Comparison of ENCODE assay signal across 22 mouse cellular contexts in genomic region chr2:178744617-178745016, GRCm38 (mm10).
DNase-seq lines count a peak whose midpoint lies in the region; ATAC-seq and TF ChIP-seq lines count a peak whose summit lies in the region.
"Had no signal": no experiment of that assay in that cellular context is flagged by ENCODE, and none has a peak within 500 bp of the region (broad histone marks: within the 10 kb centered on the region; RNA-seq: fewer than 3 reads in every experiment).

No protein-coding gene starts in this region.

- no peak overlapping the region for H3K4me2 ChIP-seq in forebrain, embryonic 14.5 days (ENCODE audit: low read length)
- no peak overlapping the region for H3K4me2 ChIP-seq in intestine, postnatal 0 days (replicated peaks; ENCODE audit: low read depth)
- H3K4me2 ChIP-seq in intestine, embryonic 15.5 days (replicated peaks): no peak overlapping the region
- H3K4me2 ChIP-seq in midbrain, postnatal 0 days (ENCODE audit: low read depth, low read length, poor library complexity, severe bottlenecking): no peak overlapping the region
- H3K4me2 ChIP-seq in midbrain, embryonic 13.5 days (replicated peaks): no peak overlapping the region
- H3K4me2 ChIP-seq: embryonic facial prominence, embryonic 13.5 days; forebrain, embryonic 13.5 days; heart, embryonic 13.5 days; hindbrain, embryonic 15.5 days had no signal

- H3K9ac ChIP-seq in forebrain, embryonic 14.5 days (ENCODE audit: low read length): no peak overlapping the region
- no peak overlapping the region for H3K9ac ChIP-seq in intestine, postnatal 0 days (ENCODE audit: low read depth, low read length)
- no peak overlapping the region for H3K9ac ChIP-seq in intestine, embryonic 15.5 days
- no peak overlapping the region for H3K9ac ChIP-seq in midbrain, postnatal 0 days (replicated peaks; ENCODE audit: low read length, poor library complexity, severe bottlenecking)
- no peak overlapping the region for H3K9ac ChIP-seq in midbrain, embryonic 13.5 days (replicated peaks)
- H3K9ac ChIP-seq: embryonic facial prominence, embryonic 13.5 days; forebrain, embryonic 13.5 days; heart, embryonic 13.5 days; hindbrain, embryonic 15.5 days had no signal

- no peaks in the 10 kb centered on the region for H3K9me3 ChIP-seq in forebrain, embryonic 14.5 days (replicated peaks; ENCODE audit: control insufficient read depth, low read length)
- no peaks in the 10 kb centered on the region for H3K9me3 ChIP-seq in forebrain, embryonic 10.5 days
- no peaks in the 10 kb centered on the region for H3K9me3 ChIP-seq in intestine, postnatal 0 days (ENCODE audit: control insufficient read depth)
- H3K9me3 ChIP-seq in intestine, embryonic 15.5 days: no peaks in the 10 kb centered on the region
- H3K9me3 ChIP-seq in midbrain, postnatal 0 days (ENCODE audit: low read length): no peaks in the 10 kb centered on the region
- no peaks in the 10 kb centered on the region for H3K9me3 ChIP-seq in midbrain, embryonic 13.5 days
- H3K9me3 ChIP-seq: embryonic facial prominence, embryonic 13.5 days; forebrain, embryonic 13.5 days; heart, embryonic 13.5 days; hindbrain, embryonic 15.5 days had no signal

- no peak for DNase-seq in forebrain, embryonic 14.5 days (ENCODE audit: low spot score)
- DNase-seq in forebrain, embryonic 10.5 days (ENCODE audit: extremely low spot score, low spot score): no peak
- DNase-seq in midbrain, postnatal 0 days (ENCODE audit: low spot score): no peak
- DNase-seq in right cerebral cortex, postnatal 10 days (ENCODE audit: low spot score in 2 of 2): no peak
- DNase-seq: adrenal gland, postnatal 14 days; B cell, adult 2 months; cerebellum, adult 18-20 months; cerebellum, adult 9-11 months; cerebellum, postnatal 36 days; gastrocnemius, postnatal 10 days; heart, adult 18-20 months; heart, postnatal 36 days had no signal

- TF ChIP-seq CTCF in intestine, postnatal 0 days (IDR thresholded peaks at IDR 0.05; ENCODE audit: low read depth): peak; percentile 29; the same call in 1 of the 2 replicates
- TF ChIP-seq CTCF in midbrain, postnatal 0 days (IDR thresholded peaks at IDR 0.05): peak; percentile 48

- WGBS in forebrain, embryonic 14.5 days: 75% methylated on average over 4 of the region's 4 CpGs
- 80% methylated on average over 4 of the region's 4 CpGs for WGBS in forebrain, embryonic 10.5 days
- WGBS in intestine, postnatal 0 days: 54% methylated on average over 4 of the region's 4 CpGs
- 62% methylated on average over 4 of the region's 4 CpGs for WGBS in intestine, embryonic 15.5 days
- 83% methylated on average over 4 of the region's 4 CpGs for WGBS in midbrain, postnatal 0 days
- 87% methylated on average over 4 of the region's 4 CpGs for WGBS in midbrain, embryonic 13.5 days

- no peak overlapping the region for H3K4me3 ChIP-seq in forebrain, embryonic 14.5 days (ENCODE audit: low read depth, low read length)
- H3K4me3 ChIP-seq in forebrain, embryonic 10.5 days: no peak overlapping the region
- no peak overlapping the region for H3K4me3 ChIP-seq in intestine, postnatal 0 days (ENCODE audit: low read depth, low read length)
- H3K4me3 ChIP-seq in intestine, embryonic 15.5 days (replicated peaks): no peak overlapping the region
- H3K4me3 ChIP-seq in midbrain, postnatal 0 days (ENCODE audit: low read depth, low read length): no peak overlapping the region
- no peak overlapping the region for H3K4me3 ChIP-seq in midbrain, embryonic 13.5 days (replicated peaks)
- H3K4me3 ChIP-seq: embryonic facial prominence, embryonic 13.5 days; forebrain, embryonic 13.5 days; heart, embryonic 13.5 days; hindbrain, embryonic 15.5 days had no signal

- H3K36me3 ChIP-seq in forebrain, embryonic 14.5 days (ENCODE audit: control insufficient read depth, insufficient read depth, low read length): no peaks in the 10 kb centered on the region
- no peaks in the 10 kb centered on the region for H3K36me3 ChIP-seq in forebrain, embryonic 10.5 days (replicated peaks)
- H3K36me3 ChIP-seq in intestine, postnatal 0 days (ENCODE audit: control insufficient read depth, insufficient read depth): no peaks in the 10 kb centered on the region
- no peaks in the 10 kb centered on the region for H3K36me3 ChIP-seq in intestine, embryonic 15.5 days
- H3K36me3 ChIP-seq in midbrain, postnatal 0 days (ENCODE audit: insufficient read depth, low read length): no peaks in the 10 kb centered on the region
- H3K36me3 ChIP-seq in midbrain, embryonic 13.5 days: no peaks in the 10 kb centered on the region
- H3K36me3 ChIP-seq: embryonic facial prominence, embryonic 13.5 days; heart, embryonic 13.5 days; hindbrain, embryonic 15.5 days had no signal

- H3K27me3 ChIP-seq in forebrain, embryonic 14.5 days (replicated peaks; ENCODE audit: control insufficient read depth, insufficient read depth, low read length): no peaks in the 10 kb centered on the region
- H3K27me3 ChIP-seq in forebrain, embryonic 10.5 days (ENCODE audit: poor library complexity, severe bottlenecking): no peaks in the 10 kb centered on the region
- no peaks in the 10 kb centered on the region for H3K27me3 ChIP-seq in intestine, postnatal 0 days (replicated peaks; ENCODE audit: control insufficient read depth, insufficient read depth, low read length)
- no peaks in the 10 kb centered on the region for H3K27me3 ChIP-seq in intestine, embryonic 15.5 days (replicated peaks)
- H3K27me3 ChIP-seq in midbrain, postnatal 0 days (ENCODE audit: insufficient read depth, low read length): no peaks in the 10 kb centered on the region
- H3K27me3 ChIP-seq in midbrain, embryonic 13.5 days: 0 out of 2 replicates have a peak, but pooled peaks cover 3% of the 10 kb centered on the region
- H3K27me3 ChIP-seq: embryonic facial prominence, embryonic 13.5 days; forebrain, embryonic 13.5 days; heart, embryonic 13.5 days; Patski had no signal

- H3K4me1 ChIP-seq in forebrain, embryonic 14.5 days (ENCODE audit: control insufficient read depth, insufficient read depth, low read length): peaks cover 3% of the 10 kb centered on the region; the same call in 1 of the 2 replicates
- H3K4me1 ChIP-seq in forebrain, embryonic 10.5 days: peaks cover 15% of the 10 kb centered on the region
- H3K4me1 ChIP-seq in intestine, postnatal 0 days (replicated peaks; ENCODE audit: control insufficient read depth, insufficient read depth, low read length): no peaks in the 10 kb centered on the region
- no peaks in the 10 kb centered on the region for H3K4me1 ChIP-seq in intestine, embryonic 15.5 days (replicated peaks)
- no peaks in the 10 kb centered on the region for H3K4me1 ChIP-seq in midbrain, postnatal 0 days (ENCODE audit: insufficient read depth, low read length)
- H3K4me1 ChIP-seq in midbrain, embryonic 13.5 days (replicated peaks): peaks cover 11% of the 10 kb centered on the region
- H3K4me1 ChIP-seq: embryonic facial prominence, embryonic 13.5 days; heart, embryonic 13.5 days; hindbrain, embryonic 15.5 days had no signal

- no peak overlapping the region for H3K27ac ChIP-seq in forebrain, embryonic 14.5 days (ENCODE audit: low read depth, low read length)
- no peak overlapping the region for H3K27ac ChIP-seq in forebrain, embryonic 10.5 days
- H3K27ac ChIP-seq in intestine, postnatal 0 days (ENCODE audit: low read depth, low read length): no peak overlapping the region
- no peak overlapping the region for H3K27ac ChIP-seq in intestine, embryonic 15.5 days
- H3K27ac ChIP-seq in midbrain, postnatal 0 days (ENCODE audit: low read depth, low read length): no peak overlapping the region
- H3K27ac ChIP-seq in midbrain, embryonic 13.5 days: no peak overlapping the region
- H3K27ac ChIP-seq: embryonic facial prominence, embryonic 13.5 days; forebrain, embryonic 13.5 days; heart, embryonic 13.5 days; hindbrain, embryonic 15.5 days had no signal

- ATAC-seq in forebrain, embryonic 14.5 days: 0 out of 2 replicates have a peak, but pooled peaks have one; percentile 26
- no peak for ATAC-seq in intestine, postnatal 0 days
- no peak for ATAC-seq in intestine, embryonic 15.5 days
- no peak for ATAC-seq in midbrain, postnatal 0 days (ENCODE audit: low FRiP score)
- no peak for ATAC-seq in midbrain, embryonic 13.5 days
- ATAC-seq: activated CD4-positive, CD25-positive, alpha-beta regulatory T cell, adult 4 months; CD4-positive, CD25-positive, alpha-beta regulatory T cell, adult 4 months; Patski had no signal
